Mouse (Mus musculus) hindbrain, embryonic 10.5 days (tissue): ENCODE measurements around the gene Alx3. TPM values are rescaled to one million over a fixed set of nuclear protein-coding genes. Genes with fewer than 3 reads are reported as not detected.

ENCODE experiments used
- DNase-seq: peaks from one replicate; pipeline ENCODE4 v3.0.0-alpha.2; 2017; ENCODE audit warnings: low spot score
- H3K27ac ChIP-seq: fragments of 300-500 bp; sonication (generic); 2 replicates; pipeline ENCODE4 v1.5.1; 2016; ENCODE audit warnings: mild to moderate bottlenecking, moderate library complexity
- H3K27me3 ChIP-seq: fragments of 300-500 bp; sonication (generic); 2 replicates; pipeline ENCODE4 v1.6.1; 2016; ENCODE audit warnings: mild to moderate bottlenecking; ENCODE audit not compliant: poor library complexity, insufficient read depth, severe bottlenecking
- H3K36me3 ChIP-seq: fragments of 300-500 bp; sonication (generic); 2 replicates; pipeline ENCODE4 v1.6.1; 2016; ENCODE audit warnings: mild to moderate bottlenecking, moderate library complexity
- H3K4me1 ChIP-seq: fragments of 300-500 bp; sonication (generic); replicated peaks from 2 replicates; pipeline ENCODE4 v1.6.1; 2016; ENCODE audit warnings: mild to moderate bottlenecking
- H3K4me3 ChIP-seq: fragments of 300-500 bp; sonication (generic); 2 replicates; pipeline ENCODE4 v1.5.1; 2016; ENCODE audit warnings: mild to moderate bottlenecking, moderate library complexity
- H3K9me3 ChIP-seq: fragments of 300-500 bp; sonication (generic); 2 replicates; pipeline ENCODE4 v1.6.1; 2016; ENCODE audit warnings: mild to moderate bottlenecking, moderate library complexity
- WGBS: fragments of 180-500 bp; shearing (Covaris S2); methylation state at CpG from one replicate; pipeline ENCODE4 v1.1.7; 2016; 5-methylcytosine and 5-hydroxymethylcytosine counted together
- polyA plus RNA-seq: library from polyadenylated mRNA; unstranded; fragments of >200 nt; fragmentation: Nextera tagmentation; extraction: Ambion mirVana; gene quantifications from 2 replicates; pipeline ENCODE4 v1.2.1, GENCODE M21; 2016

Gene Alx3
- polyA plus RNA-seq: 2.7 and 7.1 TPM in 2 replicates

GRCm38 (mm10) chr3:107594662-107595263, at the start of gene Alx3:
Gene Alx3, plus strand, starts transcription at chr3:107595031.
- peaks cover 96% of the 10 kb centered on the region for H3K27me3 ChIP-seq
- peaks cover 31% of the 10 kb centered on the region for H3K4me1 ChIP-seq
- no peaks in the 10 kb centered on the region for H3K36me3 ChIP-seq
- H3K9me3 ChIP-seq: no peaks in the 10 kb centered on the region
- peak within 1 kb of the TSS; percentile 56 for H3K4me3 ChIP-seq
- peak within 1 kb of the TSS; percentile 69 for H3K27ac ChIP-seq
- WGBS: 1% methylated on average over 44 of the region's 46 CpGs
- peak; percentile 40 for DNase-seq

- H3K27ac ChIP-seq: no peak overlapping the region
- 79% methylated on average over 5 of the region's 5 CpGs for WGBS
- H3K9me3 ChIP-seq: no peaks in the 10 kb centered on the region
- peaks cover 12% of the 10 kb centered on the region; the same call in 1 of the 2 replicates for H3K4me1 ChIP-seq
- no peaks in the 10 kb centered on the region for H3K36me3 ChIP-seq
- H3K27me3 ChIP-seq: no peaks in the 10 kb centered on the region
- H3K4me3 ChIP-seq: no peak overlapping the region
- no peak for DNase-seq
Measured at GRCm38 (mm10) chr3:107545278-107545677, 49.6 kb upstream of the Alx3 start.

- WGBS: 79% methylated on average over 10 of the region's 10 CpGs
- no peaks in the 10 kb centered on the region for H3K9me3 ChIP-seq
- H3K27me3 ChIP-seq: no peaks in the 10 kb centered on the region
- H3K27ac ChIP-seq: no peak overlapping the region
- H3K4me1 ChIP-seq: peaks cover 15% of the 10 kb centered on the region; the same call in 1 of the 2 replicates
- DNase-seq: no peak
- no peak overlapping the region for H3K4me3 ChIP-seq
- H3K36me3 ChIP-seq: no peaks in the 10 kb centered on the region
Measured at GRCm38 (mm10) chr3:107545716-107546412, 49.0 kb upstream of the Alx3 start.

GRCm38 (mm10) chr3:107546956-107547355, 47.9 kb upstream of the Alx3 start:
- Histone ChIP-seq H3K27ac (no peak overlapping the region), H3K36me3 (no peaks in the 10 kb centered on the region), H3K4me1 (peaks cover 15% of the 10 kb centered on the region; the same call in 1 of the 2 replicates), H3K27me3 (no peaks in the 10 kb centered on the region), H3K9me3 (no peaks in the 10 kb centered on the region), H3K4me3 (no peak overlapping the region)
- no peak for DNase-seq
- 81% methylated on average over 2 of the region's 2 CpGs for WGBS

GRCm38 (mm10) chr3:107550409-107551049, 44.3 kb upstream of the Alx3 start:
- H3K27me3 ChIP-seq: no peaks in the 10 kb centered on the region; the same call in 1 of the 2 replicates
- H3K36me3 ChIP-seq: no peaks in the 10 kb centered on the region
- H3K27ac ChIP-seq: no peak overlapping the region
- H3K4me3 ChIP-seq: no peak overlapping the region
- H3K4me1 ChIP-seq: peaks cover 19% of the 10 kb centered on the region
- no peaks in the 10 kb centered on the region for H3K9me3 ChIP-seq
- DNase-seq: peak; percentile 67
- 75% methylated on average over 17 of the region's 17 CpGs for WGBS

- no peak for DNase-seq
- H3K4me1 ChIP-seq: peaks cover 12% of the 10 kb centered on the region
Measured at GRCm38 (mm10) chr3:107554842-107555241, 40.0 kb upstream of the Alx3 start, which contains the start of gene Ubl4b. Gene Ubl4b, minus strand, starts transcription at chr3:107555073.

GRCm38 (mm10) chr3:107558740-107559139, 36.1 kb upstream of the Alx3 start:
- H3K36me3 ChIP-seq: no peaks in the 10 kb centered on the region
- WGBS: 35% methylated on average over 3 of the region's 3 CpGs
- H3K4me3 ChIP-seq: no peak overlapping the region
- DNase-seq: no peak
- H3K4me1 ChIP-seq: peaks cover 20% of the 10 kb centered on the region
- H3K27me3 ChIP-seq: peaks cover 14% of the 10 kb centered on the region
- H3K27ac ChIP-seq: no peak overlapping the region
- no peaks in the 10 kb centered on the region for H3K9me3 ChIP-seq

More at GRCm38 (mm10) chr3:107554842-107555241, 40.0 kb upstream of the Alx3 start, which contains the start of gene Ubl4b:
- Histone ChIP-seq H3K9me3 (no peaks in the 10 kb centered on the region), H3K27ac (no peak within 1 kb of the TSS), H3K27me3 (peaks cover 14% of the 10 kb centered on the region), H3K4me3 (no peak within 1 kb of the TSS), H3K36me3 (no peaks in the 10 kb centered on the region)
- WGBS: 89% methylated on average over 2 of the region's 2 CpGs

GRCm38 (mm10) chr3:107559183-107559582, 35.6 kb upstream of the Alx3 start:
- Histone ChIP-seq H3K4me1 (peaks cover 23% of the 10 kb centered on the region), H3K27me3 (peaks cover 14% of the 10 kb centered on the region), H3K36me3 (no peaks in the 10 kb centered on the region), H3K27ac (no peak overlapping the region), H3K9me3 (no peaks in the 10 kb centered on the region), H3K4me3 (no peak overlapping the region)
- WGBS: 26% methylated on average over 3 of the region's 3 CpGs
- DNase-seq: peak; percentile 72

- H3K4me1 ChIP-seq: peaks cover 29% of the 10 kb centered on the region
Measured at GRCm38 (mm10) chr3:107562104-107562503, 32.7 kb upstream of the Alx3 start.

GRCm38 (mm10) chr3:107562591-107562990, 32.2 kb upstream of the Alx3 start:
- Histone ChIP-seq H3K4me1 (peaks cover 29% of the 10 kb centered on the region), H3K27me3 (peaks cover 14% of the 10 kb centered on the region), H3K36me3 (no peaks in the 10 kb centered on the region), H3K9me3 (no peaks in the 10 kb centered on the region), H3K27ac (no peak overlapping the region), H3K4me3 (no peak overlapping the region)
- no peak for DNase-seq
- 90% methylated on average over 4 of the region's 4 CpGs for WGBS

More at GRCm38 (mm10) chr3:107562104-107562503, 32.7 kb upstream of the Alx3 start:
- Histone ChIP-seq H3K36me3 (no peaks in the 10 kb centered on the region), H3K27ac (no peak overlapping the region), H3K27me3 (peaks cover 14% of the 10 kb centered on the region), H3K9me3 (no peaks in the 10 kb centered on the region), H3K4me3 (no peak overlapping the region)
- WGBS: 76% methylated on average over 2 of the region's 2 CpGs
- DNase-seq: no peak

- Histone ChIP-seq H3K27ac (peak overlapping the region; percentile 50), H3K36me3 (no peaks in the 10 kb centered on the region), H3K4me1 (peaks cover 31% of the 10 kb centered on the region), H3K4me3 (no peak overlapping the region), H3K9me3 (no peaks in the 10 kb centered on the region), H3K27me3 (peaks cover 3% of the 10 kb centered on the region; the same call in 1 of the 2 replicates)
- no peak for DNase-seq
- WGBS: 44% methylated on average over 4 of the region's 4 CpGs
Measured at GRCm38 (mm10) chr3:107563880-107564279, 31.0 kb upstream of the Alx3 start.

GRCm38 (mm10) chr3:107565331-107565730, 29.5 kb upstream of the Alx3 start:
- 45% methylated on average over 3 of the region's 3 CpGs for WGBS
- no peak for DNase-seq
- H3K27me3 ChIP-seq: no peaks in the 10 kb centered on the region; the same call in 1 of the 2 replicates
- no peaks in the 10 kb centered on the region for H3K9me3 ChIP-seq
- H3K36me3 ChIP-seq: no peaks in the 10 kb centered on the region
- H3K27ac ChIP-seq: no peak overlapping the region
- peaks cover 30% of the 10 kb centered on the region for H3K4me1 ChIP-seq
- H3K4me3 ChIP-seq: no peak overlapping the region

- WGBS: 80% methylated on average over 7 of the region's 7 CpGs
- peaks cover 26% of the 10 kb centered on the region for H3K4me1 ChIP-seq
- no peak overlapping the region for H3K27ac ChIP-seq
- H3K27me3 ChIP-seq: peaks cover 3% of the 10 kb centered on the region; the same call in 1 of the 2 replicates
- no peak overlapping the region for H3K4me3 ChIP-seq
- no peaks in the 10 kb centered on the region for H3K9me3 ChIP-seq
- no peaks in the 10 kb centered on the region for H3K36me3 ChIP-seq
- no peak for DNase-seq
Measured at GRCm38 (mm10) chr3:107567766-107568165, 27.1 kb upstream of the Alx3 start.
